Mouse (Mus musculus): ENCODE results near the gene Fam193a. TPM values are rescaled to one million over a fixed set of nuclear protein-coding genes. Genes with fewer than 3 reads are reported as not detected.

Fam193a gene
- polyA plus RNA-seq, 1 experiment from 2014 or later, result 6.7 TPM

GRCm38 (mm10) chr5:34500886-34501285 is 131.2 kb downstream of the Fam193a start:
- Histone ChIP-seq H3K4me3 (ENCODE audit: low read length) (no peak overlapping the region), H3K9ac (ENCODE audit: low read depth, low read length) (no peak overlapping the region), H3K27ac (ENCODE audit: low read length) (no peak overlapping the region), H3K36me3 (ENCODE audit: control insufficient read depth, insufficient read depth, low read length) (no peaks in the 10 kb centered on the region), H3K27me3 (replicated peaks; ENCODE audit: control insufficient read depth, insufficient read depth, low read length) (no peaks in the 10 kb centered on the region), H3K4me2 (ENCODE audit: low read depth, low read length) (no peak overlapping the region), H3K9me3 (ENCODE audit: control insufficient read depth, low read length) (no peaks in the 10 kb centered on the region), H3K4me1 (ENCODE audit: control insufficient read depth, insufficient read depth, low read length) (no peaks in the 10 kb centered on the region)
- WGBS, result 76% methylated on average over 5 of the region's 5 CpGs
- ATAC-seq, result no peak

GRCm38 (mm10) chr5:34501588-34501987 is 131.9 kb downstream of the Fam193a start:
- H3K27ac ChIP-seq (ENCODE audit: low read length), result no peak overlapping the region
- no peak overlapping the region for H3K4me2 ChIP-seq (ENCODE audit: low read depth, low read length)
- H3K9ac ChIP-seq (ENCODE audit: low read depth, low read length), result no peak overlapping the region
- no peaks in the 10 kb centered on the region for H3K9me3 ChIP-seq (ENCODE audit: control insufficient read depth, low read length)
- no peaks in the 10 kb centered on the region for H3K36me3 ChIP-seq (ENCODE audit: control insufficient read depth, insufficient read depth, low read length)
- no peak overlapping the region for H3K4me3 ChIP-seq (ENCODE audit: low read length)
- H3K27me3 ChIP-seq (replicated peaks; ENCODE audit: control insufficient read depth, insufficient read depth, low read length), result no peaks in the 10 kb centered on the region
- WGBS, result 75% methylated on average over 3 of the region's 3 CpGs
- no peak for ATAC-seq
- no peaks in the 10 kb centered on the region for H3K4me1 ChIP-seq (ENCODE audit: control insufficient read depth, insufficient read depth, low read length)

GRCm38 (mm10) chr5:34502411-34502810 is 132.7 kb downstream of the Fam193a start:
- no peak overlapping the region for H3K27ac ChIP-seq (ENCODE audit: low read length)
- no peak overlapping the region for H3K4me3 ChIP-seq (ENCODE audit: low read length)
- H3K4me1 ChIP-seq (ENCODE audit: control insufficient read depth, insufficient read depth, low read length), result no peaks in the 10 kb centered on the region
- H3K36me3 ChIP-seq (ENCODE audit: control insufficient read depth, insufficient read depth, low read length), result no peaks in the 10 kb centered on the region
- H3K4me2 ChIP-seq (ENCODE audit: low read depth, low read length), result no peak overlapping the region
- 96% methylated on average over 1 of the region's 1 CpGs for WGBS
- H3K9ac ChIP-seq (ENCODE audit: low read depth, low read length), result no peak overlapping the region
- no peak for ATAC-seq
- H3K27me3 ChIP-seq (replicated peaks; ENCODE audit: control insufficient read depth, insufficient read depth, low read length), result no peaks in the 10 kb centered on the region
- no peaks in the 10 kb centered on the region for H3K9me3 ChIP-seq (ENCODE audit: control insufficient read depth, low read length)

GRCm38 (mm10) chr5:34502821-34503220 is 133.1 kb downstream of the Fam193a start:
- Histone ChIP-seq H3K4me3 (ENCODE audit: low read length) (no peak overlapping the region), H3K4me2 (ENCODE audit: low read depth, low read length) (no peak overlapping the region), H3K9me3 (ENCODE audit: control insufficient read depth, low read length) (no peaks in the 10 kb centered on the region), H3K27me3 (replicated peaks; ENCODE audit: control insufficient read depth, insufficient read depth, low read length) (no peaks in the 10 kb centered on the region), H3K36me3 (ENCODE audit: control insufficient read depth, insufficient read depth, low read length) (no peaks in the 10 kb centered on the region), H3K9ac (ENCODE audit: low read depth, low read length) (no peak overlapping the region), H3K27ac (ENCODE audit: low read length) (no peak overlapping the region), H3K4me1 (ENCODE audit: control insufficient read depth, insufficient read depth, low read length) (no peaks in the 10 kb centered on the region)
- no peak for ATAC-seq
- 80% methylated on average over 6 of the region's 6 CpGs for WGBS

- no peaks in the 10 kb centered on the region for H3K9me3 ChIP-seq (ENCODE audit: control insufficient read depth, low read length)
- no peaks in the 10 kb centered on the region for H3K36me3 ChIP-seq (ENCODE audit: control insufficient read depth, insufficient read depth, low read length)
- ATAC-seq, result no peak
- H3K4me1 ChIP-seq (ENCODE audit: control insufficient read depth, insufficient read depth, low read length), result peaks cover 4% of the 10 kb centered on the region; the same call in 1 of the 2 replicates
- no peak overlapping the region for H3K4me2 ChIP-seq (ENCODE audit: low read depth, low read length)
- WGBS, result 90% methylated on average over 3 of the region's 3 CpGs
- no peak overlapping the region for H3K4me3 ChIP-seq (ENCODE audit: low read length)
- H3K27me3 ChIP-seq (replicated peaks; ENCODE audit: control insufficient read depth, insufficient read depth, low read length), result no peaks in the 10 kb centered on the region
- H3K9ac ChIP-seq (ENCODE audit: low read depth, low read length), result no peak overlapping the region
- no peak overlapping the region for H3K27ac ChIP-seq (ENCODE audit: low read length)
Observed at GRCm38 (mm10) chr5:34512486-34512885, 142.8 kb downstream of the Fam193a start.

GRCm38 (mm10) chr5:34513466-34514217 is 143.9 kb downstream of the Fam193a start, which contains the start of gene Tnip2:
TSS of gene Tnip2 (minus strand) at chr5:34513991.
- no peaks in the 10 kb centered on the region for H3K36me3 ChIP-seq (ENCODE audit: control insufficient read depth, insufficient read depth, low read length)
- H3K27ac ChIP-seq (ENCODE audit: low read length), result no peak within 1 kb of the TSS
- no peaks in the 10 kb centered on the region for H3K27me3 ChIP-seq (replicated peaks; ENCODE audit: control insufficient read depth, insufficient read depth, low read length)
- peak within 1 kb of the TSS; percentile 74 for H3K4me3 ChIP-seq (ENCODE audit: low read length)
- H3K4me2 ChIP-seq (ENCODE audit: low read depth, low read length), result peak within 1 kb of the TSS; percentile 85
- ATAC-seq, result peak; percentile 97
- no peaks in the 10 kb centered on the region for H3K9me3 ChIP-seq (ENCODE audit: control insufficient read depth, low read length)
- peaks cover 4% of the 10 kb centered on the region; the same call in 1 of the 2 replicates for H3K4me1 ChIP-seq (ENCODE audit: control insufficient read depth, insufficient read depth, low read length)
- under 1% methylated on average over 64 of the region's 64 CpGs for WGBS
- peak within 1 kb of the TSS; percentile 86 for H3K9ac ChIP-seq (ENCODE audit: low read depth, low read length)

- Histone ChIP-seq H3K9me3 (ENCODE audit: control insufficient read depth, low read length) (no peaks in the 10 kb centered on the region), H3K4me2 (ENCODE audit: low read depth, low read length) (peak overlapping the region; percentile 85), H3K27ac (ENCODE audit: low read length) (no peak overlapping the region), H3K9ac (ENCODE audit: low read depth, low read length) (peak overlapping the region; percentile 86), H3K36me3 (ENCODE audit: control insufficient read depth, insufficient read depth, low read length) (no peaks in the 10 kb centered on the region), H3K27me3 (replicated peaks; ENCODE audit: control insufficient read depth, insufficient read depth, low read length) (no peaks in the 10 kb centered on the region), H3K4me3 (ENCODE audit: low read length) (peak overlapping the region; percentile 74), H3K4me1 (ENCODE audit: control insufficient read depth, insufficient read depth, low read length) (peaks cover 4% of the 10 kb centered on the region; the same call in 1 of the 2 replicates)
- ATAC-seq, result peak; percentile 68
- WGBS, result 17% methylated on average over 7 of the region's 7 CpGs
Observed at GRCm38 (mm10) chr5:34514218-34514566, 144.5 kb downstream of the Fam193a start.

GRCm38 (mm10) chr5:34515096-34515495 is 145.4 kb downstream of the Fam193a start:
- no peak overlapping the region for H3K4me2 ChIP-seq (ENCODE audit: low read depth, low read length)
- H3K9ac ChIP-seq (ENCODE audit: low read depth, low read length), result no peak overlapping the region
- H3K9me3 ChIP-seq (ENCODE audit: control insufficient read depth, low read length), result no peaks in the 10 kb centered on the region
- no peak overlapping the region for H3K4me3 ChIP-seq (ENCODE audit: low read length)
- H3K27me3 ChIP-seq (replicated peaks; ENCODE audit: control insufficient read depth, insufficient read depth, low read length), result no peaks in the 10 kb centered on the region
- no peaks in the 10 kb centered on the region for H3K36me3 ChIP-seq (ENCODE audit: control insufficient read depth, insufficient read depth, low read length)
- no peak overlapping the region for H3K27ac ChIP-seq (ENCODE audit: low read length)
- ATAC-seq, result no peak
- H3K4me1 ChIP-seq (ENCODE audit: control insufficient read depth, insufficient read depth, low read length), result peaks cover 4% of the 10 kb centered on the region; the same call in 1 of the 2 replicates

- Histone ChIP-seq H3K27me3 (replicated peaks; ENCODE audit: control insufficient read depth, insufficient read depth, low read length) (no peaks in the 10 kb centered on the region), H3K4me3 (ENCODE audit: low read length) (no peak overlapping the region), H3K4me1 (ENCODE audit: control insufficient read depth, insufficient read depth, low read length) (peaks cover 4% of the 10 kb centered on the region; the same call in 1 of the 2 replicates), H3K9me3 (ENCODE audit: control insufficient read depth, low read length) (no peaks in the 10 kb centered on the region), H3K9ac (ENCODE audit: low read depth, low read length) (no peak overlapping the region), H3K27ac (ENCODE audit: low read length) (no peak overlapping the region), H3K36me3 (ENCODE audit: control insufficient read depth, insufficient read depth, low read length) (no peaks in the 10 kb centered on the region), H3K4me2 (ENCODE audit: low read depth, low read length) (no peak overlapping the region)
- no peak for ATAC-seq
- 30% methylated on average over 3 of the region's 3 CpGs for WGBS
Observed at GRCm38 (mm10) chr5:34517913-34518312, 148.2 kb downstream of the Fam193a start.
